Mouse (Mus musculus) effector memory CD4-positive, alpha-beta T cell, adult 5 months (primary cell): ENCODE measurements around the gene Chchd3. TPM values are rescaled to one million over a fixed set of nuclear protein-coding genes. Genes with fewer than 3 reads are reported as not detected.

Experiments used
- polyA plus RNA-seq: library from polyadenylated mRNA; unstranded; fragments of 100-300 nt; shearing (Covaris generic); gene quantifications from one replicate; pipeline ENCODE4 v1.2.1, GENCODE M21; 2017

The Chchd3 gene
- 77.5 TPM for polyA plus RNA-seq

GRCm38 (mm10) chr6:33059735-33060576 is at the start of gene Chchd3:
Chchd3 (minus strand) TSS chr6:33060260.

Other genes starting within 250 kb of the Chchd3 start
- 73.7 TPM for gene Exoc4, start 188.8 kb upstream of the Chchd3 start, polyA plus RNA-seq